Mouse (Mus musculus) E14TG2a.4 (cell line): Measurements from ENCODE around the gene Smpd3.

ENCODE experiments used
- CTCF ChIP-seq: conservative IDR thresholded peaks from 2 replicates; pipeline ENCODE4 v1.5.1; 2014; ENCODE audit warnings: low read length
- POU5F1 ChIP-seq: IDR thresholded peaks from 2 replicates; pipeline ENCODE4 v1.6.1; 2014; ENCODE audit warnings: low read length, borderline replicate concordance

- TF ChIP-seq CTCF, result no peak
- TF ChIP-seq POU5F1, result no peak
These were observed 30.2 kb downstream of the Smpd3 start for GRCm38 (mm10) chr8:106307586-106307985.
